Mouse (Mus musculus) heart, adult 9 months (tissue): ENCODE data around the gene Kirrel3.

ENCODE experiments used
- DNase-seq, 2 experiments: peaks; one replicate each; pipeline ENCODE4 v3.0.0; 2022; ENCODE audit warnings: low spot score in 2 of 2

Kirrel3 gene

GRCm38 (mm10) chr9:34752076-34752800 is 266.5 kb downstream of the Kirrel3 start:
- DNase-seq = no peak

GRCm38 (mm10) chr9:34752801-34753170 is 267.1 kb downstream of the Kirrel3 start:
- DNase-seq = peak in 1 of 2 experiments; percentile 44

GRCm38 (mm10) chr9:34753891-34754290 is 268.2 kb downstream of the Kirrel3 start:
- no peak for DNase-seq

- DNase-seq = no peak
These were observed 268.9 kb downstream of the Kirrel3 start for GRCm38 (mm10) chr9:34754523-34755097.

- DNase-seq = no peak
These were observed 270.4 kb downstream of the Kirrel3 start for GRCm38 (mm10) chr9:34756055-34756454.

GRCm38 (mm10) chr9:34758925-34759324 is 273.2 kb downstream of the Kirrel3 start:
- no peak for DNase-seq

- no peak for DNase-seq
These were observed 274.8 kb downstream of the Kirrel3 start for GRCm38 (mm10) chr9:34760521-34760920.

GRCm38 (mm10) chr9:34766792-34767623 is 281.3 kb downstream of the Kirrel3 start:
- no peak for DNase-seq

GRCm38 (mm10) chr9:34768961-34769360 is 283.3 kb downstream of the Kirrel3 start:
- no peak for DNase-seq

GRCm38 (mm10) chr9:34770951-34771350 is 285.3 kb downstream of the Kirrel3 start:
- no peak for DNase-seq

GRCm38 (mm10) chr9:34771401-34771800 is 285.7 kb downstream of the Kirrel3 start:
- no peak for DNase-seq

- no peak for DNase-seq
These were observed 286.3 kb downstream of the Kirrel3 start for GRCm38 (mm10) chr9:34772022-34772437.

GRCm38 (mm10) chr9:34781356-34781755 is 295.7 kb downstream of the Kirrel3 start:
- no peak for DNase-seq

GRCm38 (mm10) chr9:34787915-34788314 is 302.2 kb downstream of the Kirrel3 start:
- DNase-seq = no peak

GRCm38 (mm10) chr9:34795226-34795625 is 309.5 kb downstream of the Kirrel3 start:
- peak; percentile 7 to 52 for DNase-seq

- DNase-seq = peak; percentile 14 to 52
These were observed 312.1 kb downstream of the Kirrel3 start for GRCm38 (mm10) chr9:34797688-34798339.

- no peak for DNase-seq
These were observed 316.0 kb downstream of the Kirrel3 start for GRCm38 (mm10) chr9:34801662-34802061.

GRCm38 (mm10) chr9:34806854-34807253 is 321.2 kb downstream of the Kirrel3 start:
- DNase-seq = no peak

GRCm38 (mm10) chr9:34809993-34810513 is 324.4 kb downstream of the Kirrel3 start:
- no peak for DNase-seq

- DNase-seq = no peak
These were observed 332.8 kb downstream of the Kirrel3 start for GRCm38 (mm10) chr9:34818325-34818976.

- no peak for DNase-seq
These were observed 338.8 kb downstream of the Kirrel3 start for GRCm38 (mm10) chr9:34824358-34825088.
